Mouse (Mus musculus): ENCODE data around the gene Mcf2l. TPM values are rescaled to one million over a fixed set of nuclear protein-coding genes. Genes with fewer than 3 reads are reported as not detected.

Mcf2l gene
- polyA plus RNA-seq, 1 experiment from 2014 or later: 18.5 TPM

DNA sequence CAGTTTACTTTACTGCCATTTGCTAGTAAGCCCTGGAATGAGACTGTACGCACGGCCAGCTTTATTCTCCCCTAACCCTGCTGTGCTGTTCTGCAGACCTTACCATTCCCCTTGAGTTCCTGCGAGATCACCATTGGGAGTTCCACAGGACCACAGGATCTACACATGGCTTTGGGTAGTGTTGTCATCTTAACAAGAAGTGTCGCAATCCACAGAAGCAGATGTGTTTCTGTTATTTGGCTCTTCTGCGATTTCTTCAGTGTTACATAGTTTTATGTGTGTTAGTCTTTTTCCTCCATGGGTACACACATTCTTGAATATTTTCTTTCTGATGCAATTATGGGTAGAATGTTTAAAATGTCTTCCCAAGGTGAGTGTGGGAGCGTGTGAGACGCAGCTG lies 32.8 kb upstream of the Mcf2l start:
- no peak overlapping the region for H3K4me2 ChIP-seq (ENCODE audit: low read depth, low read length)
- H3K9ac ChIP-seq (ENCODE audit: low read length): no peak overlapping the region
- no peaks in the 10 kb centered on the region for H3K27me3 ChIP-seq (ENCODE audit: control insufficient read depth, insufficient read depth, low read length)
- no peak overlapping the region for H3K27ac ChIP-seq (ENCODE audit: low read length)
- no peak for ATAC-seq (ENCODE audit: insufficient read depth, low FRiP score)
- 88% methylated on average over 7 of the region's 7 CpGs for WGBS
- H3K9me3 ChIP-seq (replicated peaks; ENCODE audit: control insufficient read depth, low read length): no peaks in the 10 kb centered on the region
- H3K36me3 ChIP-seq (ENCODE audit: control insufficient read depth, insufficient read depth, low read length): peaks cover 15% of the 10 kb centered on the region
- H3K4me3 ChIP-seq (replicated peaks; ENCODE audit: low read length): no peak overlapping the region
- no peaks in the 10 kb centered on the region for H3K4me1 ChIP-seq (ENCODE audit: control insufficient read depth, insufficient read depth, low read length)

DNA sequence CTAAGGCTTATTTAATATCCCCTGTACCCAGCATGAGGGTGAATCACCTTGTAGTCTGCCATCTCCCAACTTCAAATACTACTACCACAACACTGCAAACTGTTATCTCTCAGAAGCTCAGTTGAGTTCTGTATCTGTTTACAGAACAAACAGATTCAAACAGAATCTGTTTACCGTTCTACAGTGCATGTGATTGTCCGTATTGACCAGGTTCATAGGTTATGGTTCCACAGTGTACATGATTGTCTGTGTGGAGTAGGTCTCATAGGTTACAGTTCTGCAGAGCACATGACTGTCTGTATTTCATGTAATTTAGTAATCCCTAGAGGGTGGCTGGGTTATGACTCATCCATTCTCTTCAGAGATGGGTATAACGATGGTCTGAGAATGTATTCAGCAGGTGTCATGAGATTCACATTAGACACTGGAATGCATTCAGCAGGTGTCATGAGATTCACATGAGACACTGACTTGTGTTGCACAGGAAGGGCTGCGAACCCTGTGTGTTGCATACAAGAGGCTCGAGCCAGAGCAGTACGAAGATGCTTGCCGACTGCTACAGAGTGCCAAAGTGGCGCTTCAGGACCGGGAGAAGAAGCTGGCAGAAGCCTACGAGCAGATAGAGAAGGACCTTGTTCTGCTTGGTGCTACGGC lies 31.1 kb upstream of the Mcf2l start:
- Histone ChIP-seq H3K9me3 (replicated peaks; ENCODE audit: control insufficient read depth, low read length) (no peaks in the 10 kb centered on the region), H3K27ac (ENCODE audit: low read length) (no peak overlapping the region), H3K4me1 (ENCODE audit: control insufficient read depth, insufficient read depth, low read length) (no peaks in the 10 kb centered on the region), H3K27me3 (ENCODE audit: control insufficient read depth, insufficient read depth, low read length) (no peaks in the 10 kb centered on the region), H3K4me3 (replicated peaks; ENCODE audit: low read length) (no peak overlapping the region), H3K4me2 (ENCODE audit: low read depth, low read length) (no peak overlapping the region), H3K36me3 (ENCODE audit: control insufficient read depth, insufficient read depth, low read length) (peaks cover 14% of the 10 kb centered on the region), H3K9ac (ENCODE audit: low read length) (no peak overlapping the region)
- 87% methylated on average over 11 of the region's 11 CpGs for WGBS
- ATAC-seq (ENCODE audit: insufficient read depth, low FRiP score): no peak

DNA sequence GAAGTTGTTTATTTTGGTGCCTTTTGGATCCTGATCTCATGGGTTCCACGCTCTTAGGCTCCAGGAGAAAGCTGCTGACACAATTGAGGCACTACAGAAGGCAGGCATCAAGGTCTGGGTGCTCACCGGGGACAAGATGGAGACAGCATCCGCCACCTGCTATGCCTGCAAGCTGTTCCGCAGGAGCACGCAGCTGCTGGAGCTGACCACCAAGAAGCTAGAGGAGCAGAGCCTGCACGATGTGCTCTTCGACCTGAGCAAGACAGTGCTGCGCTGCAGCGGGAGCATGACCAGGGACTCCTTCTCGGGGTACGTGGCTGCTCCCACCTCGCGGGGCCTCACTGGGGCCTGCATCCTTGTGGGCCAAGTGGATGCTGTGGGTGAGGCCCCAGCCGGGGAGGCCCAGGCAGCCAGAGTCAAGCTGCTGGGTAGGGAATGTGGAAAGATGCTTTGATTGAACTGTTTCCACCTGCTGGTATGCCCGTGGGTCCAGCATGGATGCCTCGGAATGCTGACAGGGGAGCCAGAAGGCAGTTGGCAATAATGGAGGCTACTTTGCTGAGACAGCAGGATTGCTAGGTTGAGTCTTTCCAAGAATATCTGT lies 29.2 kb upstream of the Mcf2l start:
- Histone ChIP-seq H3K4me1 (ENCODE audit: control insufficient read depth, insufficient read depth, low read length) (no peaks in the 10 kb centered on the region), H3K4me3 (replicated peaks; ENCODE audit: low read length) (no peak overlapping the region), H3K36me3 (ENCODE audit: control insufficient read depth, insufficient read depth, low read length) (peaks cover 14% of the 10 kb centered on the region; the same call in 1 of the 2 replicates), H3K27ac (ENCODE audit: low read length) (no peak overlapping the region), H3K9me3 (replicated peaks; ENCODE audit: control insufficient read depth, low read length) (no peaks in the 10 kb centered on the region), H3K27me3 (ENCODE audit: control insufficient read depth, insufficient read depth, low read length) (no peaks in the 10 kb centered on the region), H3K4me2 (ENCODE audit: low read depth, low read length) (no peak overlapping the region), H3K9ac (ENCODE audit: low read length) (no peak overlapping the region)
- 91% methylated on average over 16 of the region's 16 CpGs for WGBS
- no peak for ATAC-seq (ENCODE audit: insufficient read depth, low FRiP score)

DNA sequence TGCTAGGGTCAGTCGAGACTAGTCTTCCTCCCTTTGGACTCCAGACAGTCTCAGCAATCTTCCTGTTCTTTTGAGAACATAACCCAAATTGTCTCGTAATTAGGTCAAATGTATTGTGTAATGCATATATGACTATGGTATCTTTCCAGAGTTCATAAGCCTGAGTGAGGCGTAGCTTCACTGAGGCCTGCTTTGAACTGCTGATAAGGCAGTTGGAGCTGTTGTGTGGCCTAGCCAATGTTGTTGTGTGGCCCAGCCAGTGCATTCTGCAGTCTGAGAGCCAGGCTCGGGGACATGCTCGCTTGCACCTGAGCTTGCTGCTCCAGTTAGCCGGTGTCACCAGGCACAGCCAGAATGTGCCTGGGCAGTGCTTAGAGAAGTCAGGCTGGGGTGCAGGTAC lies 27.2 kb upstream of the Mcf2l start:
- Histone ChIP-seq H3K27me3 (ENCODE audit: control insufficient read depth, insufficient read depth, low read length) (no peaks in the 10 kb centered on the region), H3K36me3 (ENCODE audit: control insufficient read depth, insufficient read depth, low read length) (peaks cover 14% of the 10 kb centered on the region; the same call in 1 of the 2 replicates), H3K9me3 (replicated peaks; ENCODE audit: control insufficient read depth, low read length) (no peaks in the 10 kb centered on the region), H3K4me1 (ENCODE audit: control insufficient read depth, insufficient read depth, low read length) (no peaks in the 10 kb centered on the region), H3K27ac (ENCODE audit: low read length) (no peak overlapping the region), H3K9ac (ENCODE audit: low read length) (no peak overlapping the region), H3K4me3 (replicated peaks; ENCODE audit: low read length) (no peak overlapping the region), H3K4me2 (ENCODE audit: low read depth, low read length) (no peak overlapping the region)
- ATAC-seq (ENCODE audit: insufficient read depth, low FRiP score): no peak
- WGBS: 89% methylated on average over 6 of the region's 6 CpGs

DNA sequence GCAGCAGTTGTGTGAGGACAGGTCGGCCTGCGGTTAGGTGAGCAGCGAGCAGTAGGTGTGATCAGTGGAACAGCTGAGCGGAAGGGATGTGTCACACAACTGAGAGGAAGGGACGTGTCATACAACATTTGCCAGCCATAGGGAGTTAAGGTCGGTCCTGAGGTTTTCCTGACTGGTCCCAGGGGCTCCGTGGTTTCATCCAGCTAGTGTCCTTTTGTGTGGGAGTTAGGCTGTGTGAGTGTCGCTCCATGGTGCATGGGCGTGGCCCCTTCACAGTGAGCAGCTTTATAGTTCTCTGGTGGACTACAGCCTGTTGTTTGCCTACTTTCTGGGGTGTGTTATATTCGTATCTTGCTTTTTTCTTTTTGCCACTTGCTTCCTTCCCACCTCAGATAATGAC lies 22.4 kb upstream of the Mcf2l start:
- peaks cover 2% of the 10 kb centered on the region; the same call in 1 of the 2 replicates for H3K36me3 ChIP-seq (ENCODE audit: control insufficient read depth, insufficient read depth, low read length)
- H3K9ac ChIP-seq (ENCODE audit: low read length): no peak overlapping the region
- no peak overlapping the region for H3K27ac ChIP-seq (ENCODE audit: low read length)
- no peak overlapping the region for H3K4me2 ChIP-seq (ENCODE audit: low read depth, low read length)
- H3K4me3 ChIP-seq (replicated peaks; ENCODE audit: low read length): no peak overlapping the region
- no peaks in the 10 kb centered on the region for H3K27me3 ChIP-seq (ENCODE audit: control insufficient read depth, insufficient read depth, low read length)
- no peaks in the 10 kb centered on the region for H3K4me1 ChIP-seq (ENCODE audit: control insufficient read depth, insufficient read depth, low read length)
- no peaks in the 10 kb centered on the region for H3K9me3 ChIP-seq (replicated peaks; ENCODE audit: control insufficient read depth, low read length)
- ATAC-seq (ENCODE audit: insufficient read depth, low FRiP score): no peak
- 82% methylated on average over 10 of the region's 10 CpGs for WGBS

DNA sequence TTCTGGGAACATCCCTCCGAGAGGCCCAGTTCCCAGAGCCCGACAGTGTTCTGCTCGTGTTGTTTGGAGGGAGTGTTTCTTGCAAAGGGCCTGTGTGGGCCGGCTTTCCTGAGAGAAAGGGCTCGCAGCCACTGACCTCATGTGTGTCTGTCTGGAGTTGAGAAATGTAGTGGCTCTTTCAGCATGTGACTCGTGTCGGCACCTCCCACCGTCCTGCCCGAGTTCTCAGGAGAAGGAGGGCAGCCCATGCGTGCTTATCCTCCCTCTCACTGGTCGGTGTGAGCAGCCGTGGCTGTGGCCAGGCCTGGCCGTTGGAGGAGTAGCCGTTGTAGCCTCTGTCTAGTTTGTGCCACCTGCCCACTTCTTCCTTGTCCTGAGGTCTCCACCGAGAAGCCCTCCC lies 17.6 kb upstream of the Mcf2l start:
- H3K27me3 ChIP-seq (ENCODE audit: control insufficient read depth, insufficient read depth, low read length): no peaks in the 10 kb centered on the region
- no peak for ATAC-seq (ENCODE audit: insufficient read depth, low FRiP score)
- H3K4me3 ChIP-seq (replicated peaks; ENCODE audit: low read length): no peak overlapping the region
- no peak overlapping the region for H3K4me2 ChIP-seq (ENCODE audit: low read depth, low read length)
- no peak overlapping the region for H3K27ac ChIP-seq (ENCODE audit: low read length)
- H3K9me3 ChIP-seq (replicated peaks; ENCODE audit: control insufficient read depth, low read length): no peaks in the 10 kb centered on the region
- H3K9ac ChIP-seq (ENCODE audit: low read length): no peak overlapping the region
- H3K36me3 ChIP-seq (ENCODE audit: control insufficient read depth, insufficient read depth, low read length): peaks cover 8% of the 10 kb centered on the region
- WGBS: 68% methylated on average over 15 of the region's 15 CpGs
- H3K4me1 ChIP-seq (ENCODE audit: control insufficient read depth, insufficient read depth, low read length): no peaks in the 10 kb centered on the region

DNA sequence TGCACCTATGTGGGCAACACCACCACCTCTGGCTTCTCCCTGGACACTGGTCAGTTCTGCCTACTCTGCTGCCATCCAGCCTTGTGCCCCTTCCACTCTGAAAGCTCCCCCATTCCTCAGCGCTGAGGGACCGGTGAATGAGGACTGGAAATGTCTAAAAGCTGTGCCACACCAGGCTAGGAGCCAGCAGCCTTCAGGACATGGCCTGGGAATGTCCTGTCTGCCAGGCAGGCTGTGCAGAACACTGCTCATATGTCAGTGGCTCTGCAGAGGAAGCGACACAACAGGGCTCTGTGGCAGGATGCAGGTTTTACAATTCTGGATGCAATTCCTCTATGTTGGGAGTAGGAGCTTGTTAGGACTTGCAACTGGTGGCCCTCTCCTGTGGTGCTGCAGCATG lies 10.5 kb upstream of the Mcf2l start:
- Histone ChIP-seq H3K4me1 (ENCODE audit: control insufficient read depth, insufficient read depth, low read length) (no peaks in the 10 kb centered on the region), H3K4me2 (ENCODE audit: low read depth, low read length) (no peak overlapping the region), H3K27ac (ENCODE audit: low read length) (no peak overlapping the region), H3K36me3 (ENCODE audit: control insufficient read depth, insufficient read depth, low read length) (peaks cover 7% of the 10 kb centered on the region; the same call in 1 of the 2 replicates), H3K9me3 (replicated peaks; ENCODE audit: control insufficient read depth, low read length) (no peaks in the 10 kb centered on the region), H3K9ac (ENCODE audit: low read length) (no peak overlapping the region), H3K4me3 (replicated peaks; ENCODE audit: low read length) (no peak overlapping the region), H3K27me3 (ENCODE audit: control insufficient read depth, insufficient read depth, low read length) (no peaks in the 10 kb centered on the region)
- WGBS: 93% methylated on average over 3 of the region's 3 CpGs
- no peak for ATAC-seq (ENCODE audit: insufficient read depth, low FRiP score)

DNA sequence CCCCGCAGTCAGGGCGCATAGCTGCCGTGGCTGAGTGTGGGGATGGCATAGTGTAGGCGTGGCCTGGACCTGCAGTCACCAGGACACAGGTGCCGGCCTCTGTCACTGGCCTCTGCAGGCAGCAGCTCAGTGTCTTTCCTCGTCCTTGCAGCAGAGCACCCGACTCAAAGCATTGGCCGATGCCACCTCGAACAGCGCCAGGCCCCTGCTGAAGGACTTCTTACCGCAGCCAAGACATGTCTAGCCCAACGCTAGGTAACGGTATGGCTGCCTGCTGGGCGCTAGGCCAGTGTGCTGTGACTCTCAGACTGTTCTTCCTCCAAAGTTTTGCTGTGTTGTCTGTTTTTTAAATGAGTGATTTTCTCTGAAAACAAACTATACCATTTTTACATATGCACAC lies 10.0 kb upstream of the Mcf2l start:
- Histone ChIP-seq H3K27me3 (ENCODE audit: control insufficient read depth, insufficient read depth, low read length) (no peaks in the 10 kb centered on the region), H3K4me2 (ENCODE audit: low read depth, low read length) (no peak overlapping the region), H3K4me1 (ENCODE audit: control insufficient read depth, insufficient read depth, low read length) (no peaks in the 10 kb centered on the region), H3K9ac (ENCODE audit: low read length) (no peak overlapping the region), H3K36me3 (ENCODE audit: control insufficient read depth, insufficient read depth, low read length) (0 out of 2 replicates have a peak, but pooled peaks cover 3% of the 10 kb centered on the region), H3K27ac (ENCODE audit: low read length) (no peak overlapping the region), H3K9me3 (replicated peaks; ENCODE audit: control insufficient read depth, low read length) (no peaks in the 10 kb centered on the region), H3K4me3 (replicated peaks; ENCODE audit: low read length) (no peak overlapping the region)
- ATAC-seq (ENCODE audit: insufficient read depth, low FRiP score): no peak
- WGBS: 84% methylated on average over 14 of the region's 14 CpGs

DNA sequence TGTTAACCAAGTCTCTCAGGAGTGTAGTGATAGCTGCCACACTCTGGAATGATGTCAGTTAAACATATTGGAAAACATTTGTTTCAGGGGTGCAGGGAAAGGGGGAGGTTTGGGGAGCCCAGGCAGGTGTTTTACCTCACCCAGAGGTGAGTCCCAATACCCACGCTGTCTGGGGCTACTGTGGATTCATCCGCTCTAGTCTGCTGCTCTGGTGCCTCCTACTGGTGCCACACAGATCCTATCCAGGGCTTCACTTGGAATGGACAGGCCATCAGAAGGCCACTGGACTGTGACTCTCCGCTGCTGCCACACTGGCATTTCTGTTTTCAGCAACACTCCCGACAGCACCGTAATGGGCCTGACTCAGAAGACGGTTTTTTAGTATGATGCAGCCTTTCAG lies 7.8 kb upstream of the Mcf2l start:
- Histone ChIP-seq H3K36me3 (ENCODE audit: control insufficient read depth, insufficient read depth, low read length) (0 out of 2 replicates have a peak, but pooled peaks cover 3% of the 10 kb centered on the region), H3K4me2 (ENCODE audit: low read depth, low read length) (no peak overlapping the region), H3K27ac (ENCODE audit: low read length) (no peak overlapping the region), H3K27me3 (ENCODE audit: control insufficient read depth, insufficient read depth, low read length) (no peaks in the 10 kb centered on the region), H3K9me3 (replicated peaks; ENCODE audit: control insufficient read depth, low read length) (no peaks in the 10 kb centered on the region), H3K4me1 (ENCODE audit: control insufficient read depth, insufficient read depth, low read length) (no peaks in the 10 kb centered on the region), H3K9ac (ENCODE audit: low read length) (no peak overlapping the region), H3K4me3 (replicated peaks; ENCODE audit: low read length) (no peak overlapping the region)
- WGBS: 81% methylated on average over 6 of the region's 6 CpGs
- no peak for ATAC-seq (ENCODE audit: insufficient read depth, low FRiP score)

Data from stomach, embryonic 16.5 days (tissue).